Mouse (Mus musculus): ENCODE measurements at regions not wholly inside any gene's neighbourhood (a gene's known extent, or its start where the extent isn't known, plus 50 kb on each side); places are given as distances from the start of the nearest gene placed in this dataset.

GRCm38 (mm10) chr4:61909409-61909808 is 74.4 kb upstream of the Mup5 start:
- H3K4me3 ChIP-seq (ENCODE audit: insufficient read depth, low read depth, low read length), result no peak overlapping the region
- no peaks in the 10 kb centered on the region for H3K27me3 ChIP-seq (replicated peaks; ENCODE audit: control insufficient read depth, insufficient read depth, low read length)
- no peak for TF ChIP-seq POLR2A (IDR thresholded peaks at IDR 0.05; ENCODE audit: low read depth, low read length)
- peak; percentile 52 for TF ChIP-seq CTCF (conservative IDR thresholded peaks at IDR 0.05; ENCODE audit: insufficient read depth, insufficient read length, low read depth, low read length)
- H3K4me1 ChIP-seq (ENCODE audit: control insufficient read depth, insufficient read depth, low read length), result no peaks in the 10 kb centered on the region
- no peak overlapping the region for H3K27ac ChIP-seq (ENCODE audit: insufficient read depth, low read depth, low read length)
- WGBS, result 72% methylated on average over 4 of the region's 4 CpGs
- no peaks in the 10 kb centered on the region for H3K36me3 ChIP-seq (ENCODE audit: control insufficient read depth, insufficient read depth, low read length)
- peak; percentile 22 for DNase-seq

GRCm38 (mm10) chr4:61902136-61902535 is 67.1 kb upstream of the Mup5 start:
- TF ChIP-seq CTCF (conservative IDR thresholded peaks at IDR 0.05; ENCODE audit: insufficient read depth, insufficient read length, low read depth, low read length) (no peak), POLR2A (IDR thresholded peaks at IDR 0.05; ENCODE audit: low read depth, low read length) (no peak)
- whole genome bisulfite sequencing, result 86% methylated on average over 9 of the region's 9 CpGs
- DNase-seq, result no peak
- Histone ChIP-seq H3K27ac (ENCODE audit: insufficient read depth, low read depth, low read length) (no peak overlapping the region), H3K27me3 (replicated peaks; ENCODE audit: control insufficient read depth, insufficient read depth, low read length) (no peaks in the 10 kb centered on the region), H3K4me3 (ENCODE audit: insufficient read depth, low read depth, low read length) (no peak overlapping the region), H3K4me1 (ENCODE audit: control insufficient read depth, insufficient read depth, low read length) (no peaks in the 10 kb centered on the region), H3K36me3 (ENCODE audit: control insufficient read depth, insufficient read depth, low read length) (no peaks in the 10 kb centered on the region)

- Histone ChIP-seq H3K27me3 (replicated peaks; ENCODE audit: control insufficient read depth, insufficient read depth, low read length) (no peaks in the 10 kb centered on the region), H3K27ac (ENCODE audit: insufficient read depth, low read depth, low read length) (no peak overlapping the region), H3K36me3 (ENCODE audit: control insufficient read depth, insufficient read depth, low read length) (no peaks in the 10 kb centered on the region), H3K4me3 (ENCODE audit: insufficient read depth, low read depth, low read length) (no peak overlapping the region), H3K4me1 (ENCODE audit: control insufficient read depth, insufficient read depth, low read length) (no peaks in the 10 kb centered on the region)
- TF ChIP-seq CTCF (conservative IDR thresholded peaks at IDR 0.05; ENCODE audit: insufficient read depth, insufficient read length, low read depth, low read length), result no peak
- no peak for TF ChIP-seq POLR2A (IDR thresholded peaks at IDR 0.05; ENCODE audit: low read depth, low read length)
- no peak for DNase-seq
- 77% methylated on average over 14 of the region's 14 CpGs for WGBS
These were observed 63.2 kb upstream of the Mup5 start for GRCm38 (mm10) chr4:61898184-61898583.

- no peak overlapping the region for H3K4me3 ChIP-seq (ENCODE audit: insufficient read depth, low read depth, low read length)
- TF ChIP-seq POLR2A (IDR thresholded peaks at IDR 0.05; ENCODE audit: low read depth, low read length), result no peak
- no peak for TF ChIP-seq CTCF (conservative IDR thresholded peaks at IDR 0.05; ENCODE audit: insufficient read depth, insufficient read length, low read depth, low read length)
- H3K36me3 ChIP-seq (ENCODE audit: control insufficient read depth, insufficient read depth, low read length), result no peaks in the 10 kb centered on the region
- DNase-seq, result no peak
- no peaks in the 10 kb centered on the region for H3K4me1 ChIP-seq (ENCODE audit: control insufficient read depth, insufficient read depth, low read length)
- WGBS, result 85% methylated on average over 7 of the region's 7 CpGs
- H3K27me3 ChIP-seq (replicated peaks; ENCODE audit: control insufficient read depth, insufficient read depth, low read length), result no peaks in the 10 kb centered on the region
- no peak overlapping the region for H3K27ac ChIP-seq (ENCODE audit: insufficient read depth, low read depth, low read length)
These were observed 62.1 kb upstream of the Mup5 start for GRCm38 (mm10) chr4:61897176-61897575.

Data from kidney, adult 2 months (tissue).